Mouse (Mus musculus) retina, postnatal 1 day (tissue): ENCODE measurements at regions not wholly inside any gene's neighbourhood (a gene's known extent, or its start where the extent isn't known, plus 50 kb on each side); places are given as distances from the start of the nearest gene placed in this dataset.
A peak's percentile ranks its signal among the peaks of the same experiment; 100 is the strongest.

Source experiments
- DNase-seq: peaks from one replicate; pipeline ENCODE4 v3.0.0-alpha.2; 2012

- no peak for DNase-seq
Observed at GRCm38 (mm10) chr9:30285324-30285599, 141.6 kb upstream of the Snx19 start.

- DNase-seq = peak; percentile 70
Observed at GRCm38 (mm10) chr9:30299844-30300243, 127.1 kb upstream of the Snx19 start.

- DNase-seq = peak; percentile 76
Observed at GRCm38 (mm10) chr9:30308281-30308680, 118.6 kb upstream of the Snx19 start.

- DNase-seq = no peak
Observed at GRCm38 (mm10) chr9:30313360-30313759, 113.5 kb upstream of the Snx19 start.

- peak; percentile 62 for DNase-seq
Observed at GRCm38 (mm10) chr9:30314355-30315171, 112.3 kb upstream of the Snx19 start.

- peak; percentile 55 for DNase-seq
Observed at GRCm38 (mm10) chr9:30315172-30315644, 111.7 kb upstream of the Snx19 start.

- no peak for DNase-seq
Observed at GRCm38 (mm10) chr9:30344866-30345265, 82.0 kb upstream of the Snx19 start.

GRCm38 (mm10) chr9:30353965-30354364, 72.9 kb upstream of the Snx19 start:
- no peak for DNase-seq

- DNase-seq = no peak
Observed at GRCm38 (mm10) chr9:30355642-30356041, 71.3 kb upstream of the Snx19 start.

GRCm38 (mm10) chr9:30369554-30370440, 57.1 kb upstream of the Snx19 start:
- DNase-seq = no peak

GRCm38 (mm10) chr9:30370789-30371188, 56.1 kb upstream of the Snx19 start:
- no peak for DNase-seq

- DNase-seq = no peak
Observed at GRCm38 (mm10) chr9:30376908-30377307, 50.0 kb upstream of the Snx19 start.
